Mouse (Mus musculus) lung, postnatal 36 days (tissue): ENCODE data around the gene Znrf4.

ENCODE experiments used
- DNase-seq: peaks from one replicate; pipeline ENCODE4 v3.0.0; 2022; ENCODE audit warnings: mixed read lengths

The Znrf4 gene

GRCm38 (mm10) chr17:56463500-56463899 lies 48.7 kb downstream of the Znrf4 start:
- peak; percentile 81 for DNase-seq

- DNase-seq = no peak
These were observed 49.3 kb downstream of the Znrf4 start for GRCm38 (mm10) chr17:56462835-56463455.

GRCm38 (mm10) chr17:56461771-56462743 lies 50.2 kb downstream of the Znrf4 start:
- DNase-seq = peak; percentile 99
